Mouse (Mus musculus) liver, embryonic 11.5 days (tissue): ENCODE data around the gene Tdrd7. TPM values are rescaled to one million over a fixed set of nuclear protein-coding genes. Genes with fewer than 3 reads are reported as not detected.

ENCODE experiments used
- ATAC-seq: fragments of 200-750 bp; cut with Nextera tagmentation; replicated peaks from 2 replicates; pipeline ENCODE4 v1.8.0; 2017; ENCODE audit warnings: moderate number of reproducible peaks, mild to moderate bottlenecking, moderate TSS enrichment, moderate library complexity; ENCODE audit not compliant: low FRiP score
- DNase-seq: peaks from one replicate; pipeline ENCODE4 v3.0.0-alpha.2; 2017; ENCODE audit warnings: low spot score
- H3K27ac ChIP-seq: fragments of 300-500 bp; sonication (generic); 2 replicates; pipeline ENCODE4 v1.5.1; 2014; ENCODE audit warnings: mild to moderate bottlenecking, low read depth, low read length, control low read depth
- H3K27me3 ChIP-seq: fragments of 300-500 bp; sonication (generic); replicated peaks from 2 replicates; pipeline ENCODE4 v1.6.1; 2014; ENCODE audit warnings: low read length, mixed read lengths; ENCODE audit not compliant: control insufficient read depth, insufficient read depth
- H3K36me3 ChIP-seq: fragments of 300-500 bp; sonication (generic); 2 replicates; pipeline ENCODE4 v1.6.1; 2014; ENCODE audit warnings: mild to moderate bottlenecking, low read length, moderate library complexity, mixed read lengths; ENCODE audit not compliant: control insufficient read depth, insufficient read depth
- H3K4me1 ChIP-seq: fragments of 300-500 bp; sonication (generic); replicated peaks from 2 replicates; pipeline ENCODE4 v1.6.1; 2014; ENCODE audit warnings: low read length, mixed read lengths; ENCODE audit not compliant: control insufficient read depth, insufficient read depth
- H3K4me2 ChIP-seq: fragments of 300-500 bp; sonication (generic); 2 replicates; pipeline ENCODE4 v1.6.1; 2014; ENCODE audit warnings: mild to moderate bottlenecking, control low read depth, moderate library complexity
- H3K4me3 ChIP-seq: fragments of 300-500 bp; sonication (generic); 2 replicates; pipeline ENCODE4 v1.5.1; 2014; ENCODE audit warnings: low read depth, low read length, control low read depth
- H3K9ac ChIP-seq: fragments of 300-500 bp; sonication (generic); 2 replicates; pipeline ENCODE4 v1.6.1; 2014; ENCODE audit warnings: low read depth, low read length, control low read depth
- H3K9me3 ChIP-seq: fragments of 300-500 bp; sonication (generic); 2 replicates; pipeline ENCODE4 v1.6.1; 2016; ENCODE audit warnings: low read length, inconsistent platforms, mixed read lengths; ENCODE audit not compliant: control insufficient read depth
- WGBS: fragments of 180-500 bp; shearing (Covaris S2); extraction: QIAGEN DNeasy Blood & Tissue Kit; methylation state at CpG from one replicate; pipeline ENCODE4 v1.1.7; 2014; 5-methylcytosine and 5-hydroxymethylcytosine counted together
- polyA plus RNA-seq: library from polyadenylated mRNA; unstranded; fragments of >200 nt; fragmentation: Nextera tagmentation; extraction: Ambion mirVana; gene quantifications from 2 replicates; pipeline ENCODE4 v1.2.1, GENCODE M21; 2014

The Tdrd7 gene
- polyA plus RNA-seq, 1 experiment from 2014 or later: 6.1 TPM

DNA sequence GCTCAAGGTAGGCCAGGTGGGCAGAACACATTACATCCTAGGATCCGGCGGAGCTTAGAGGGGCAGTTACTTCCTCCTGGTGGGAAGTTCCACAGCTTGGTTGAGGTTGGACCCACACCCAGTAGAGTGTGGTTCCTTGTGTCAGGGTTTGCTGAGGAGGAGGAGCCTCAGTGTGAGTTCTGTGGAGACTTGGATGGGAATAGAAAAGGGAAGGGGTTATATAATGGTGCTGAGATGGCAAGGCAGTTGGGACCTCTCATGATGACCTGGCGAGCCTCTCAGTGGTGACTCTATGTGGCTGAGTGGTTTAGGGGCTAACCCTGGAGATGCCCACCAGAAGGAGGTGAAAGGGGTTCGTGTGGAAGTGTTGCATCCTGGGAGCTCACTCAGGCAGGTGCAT, 98.7 kb downstream of the Tdrd7 start:
- WGBS: 83% methylated on average over 4 of the region's 4 CpGs
- no peak overlapping the region for H3K4me2 ChIP-seq
- DNase-seq (no peak), ATAC-seq (no peak)
- H3K9me3 ChIP-seq: no peaks in the 10 kb centered on the region
- no peaks in the 10 kb centered on the region for H3K36me3 ChIP-seq
- no peak overlapping the region for H3K27ac ChIP-seq
- H3K27me3 ChIP-seq: no peaks in the 10 kb centered on the region
- no peaks in the 10 kb centered on the region for H3K4me1 ChIP-seq
- H3K9ac ChIP-seq: no peak overlapping the region
- no peak overlapping the region for H3K4me3 ChIP-seq

DNA sequence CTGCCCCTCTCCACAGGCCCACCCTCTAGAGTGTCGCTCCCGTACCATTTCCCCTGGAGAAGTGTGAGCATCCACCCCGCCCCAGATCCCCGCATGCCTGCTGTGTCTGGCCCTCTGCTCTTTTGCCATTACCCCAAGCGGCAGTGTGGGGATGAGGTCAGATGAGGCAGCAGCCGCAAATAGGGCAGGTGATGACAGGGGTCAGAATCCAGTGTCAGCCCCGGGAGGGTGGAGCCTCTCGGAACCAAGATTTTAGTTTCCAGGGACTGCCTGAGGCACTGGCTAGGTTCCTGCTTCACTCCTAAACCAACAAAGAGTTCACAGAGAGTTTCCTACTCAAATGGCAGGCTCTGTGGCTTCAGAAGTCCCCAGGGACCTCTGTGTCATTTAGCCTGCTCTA, 99.1 kb downstream of the Tdrd7 start:
- ATAC-seq: no peak
- Histone ChIP-seq H3K27ac (no peak overlapping the region), H3K4me3 (no peak overlapping the region)

DNA sequence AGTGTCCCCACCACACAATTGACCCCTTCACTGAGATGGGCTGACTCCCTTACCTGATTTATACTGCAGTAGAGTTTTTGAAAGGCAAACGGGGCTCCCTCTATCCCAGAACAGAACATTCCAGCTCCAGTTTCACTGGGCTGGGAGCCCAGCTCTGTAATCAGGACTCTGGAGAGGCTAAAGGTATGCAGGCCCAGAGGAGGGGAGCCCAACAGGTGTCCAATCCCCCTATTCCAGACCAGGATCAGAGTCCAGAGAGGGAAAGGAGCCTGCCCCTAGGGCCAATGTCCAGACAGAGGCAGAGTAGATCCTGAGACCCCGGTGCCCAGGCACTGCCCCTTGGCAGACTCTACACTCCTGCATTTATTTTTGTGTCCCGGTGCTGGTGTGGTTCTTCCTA, 99.8 kb downstream of the Tdrd7 start:
- Histone ChIP-seq H3K4me2 (no peak overlapping the region), H3K9me3 (no peaks in the 10 kb centered on the region), H3K36me3 (no peaks in the 10 kb centered on the region), H3K4me3 (no peak overlapping the region), H3K4me1 (no peaks in the 10 kb centered on the region), H3K9ac (no peak overlapping the region), H3K27ac (no peak overlapping the region), H3K27me3 (no peaks in the 10 kb centered on the region)
- DNase-seq: no peak
- no peak for ATAC-seq
- WGBS: 77% methylated on average over 3 of the region's 3 CpGs

More for the DNA sequence above, 99.1 kb downstream of the Tdrd7 start:
- Histone ChIP-seq H3K4me2 (no peak overlapping the region), H3K36me3 (no peaks in the 10 kb centered on the region), H3K9ac (no peak overlapping the region), H3K4me1 (no peaks in the 10 kb centered on the region), H3K9me3 (no peaks in the 10 kb centered on the region), H3K27me3 (no peaks in the 10 kb centered on the region)
- WGBS: 64% methylated on average over 8 of the region's 8 CpGs
- DNase-seq: no peak

DNA sequence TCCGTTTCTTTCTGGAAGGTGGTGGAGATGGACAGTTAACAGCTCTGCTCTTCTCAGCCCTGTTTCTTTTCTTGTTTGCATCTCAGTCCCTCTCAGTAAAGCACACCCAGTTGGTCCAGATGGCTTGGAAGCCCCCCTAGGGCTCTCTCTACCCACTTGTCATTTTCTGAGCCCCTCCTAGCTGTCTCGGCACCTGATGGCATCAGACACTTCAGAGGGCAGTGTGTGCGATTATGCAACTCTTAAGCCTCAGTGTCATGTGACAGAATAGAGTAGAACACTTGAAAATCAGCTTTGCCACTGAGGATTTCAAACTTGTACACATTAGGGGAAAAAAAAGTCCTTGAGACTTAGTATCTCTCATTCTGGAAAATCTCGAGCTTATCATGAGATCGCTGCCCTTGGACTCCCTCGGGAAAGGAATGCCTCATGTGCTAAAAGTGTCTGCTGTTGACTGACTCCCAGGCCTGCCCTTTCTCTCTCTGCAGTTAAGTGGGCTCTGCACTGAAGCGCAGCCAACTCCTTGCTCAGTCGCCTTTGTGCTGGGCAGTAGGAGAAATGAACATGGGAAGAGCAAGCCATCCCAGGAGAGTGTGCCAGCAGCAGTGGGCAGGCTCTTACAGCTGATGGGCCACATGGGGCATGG, 100.7 kb downstream of the Tdrd7 start:
- H3K27ac ChIP-seq: no peak overlapping the region
- no peaks in the 10 kb centered on the region for H3K9me3 ChIP-seq
- H3K36me3 ChIP-seq: no peaks in the 10 kb centered on the region
- H3K4me2 ChIP-seq: no peak overlapping the region
- 68% methylated on average over 8 of the region's 8 CpGs for WGBS
- no peak overlapping the region for H3K9ac ChIP-seq
- no peaks in the 10 kb centered on the region for H3K27me3 ChIP-seq
- DNase-seq: no peak
- ATAC-seq: no peak
- no peak overlapping the region for H3K4me3 ChIP-seq
- H3K4me1 ChIP-seq: no peaks in the 10 kb centered on the region

DNA sequence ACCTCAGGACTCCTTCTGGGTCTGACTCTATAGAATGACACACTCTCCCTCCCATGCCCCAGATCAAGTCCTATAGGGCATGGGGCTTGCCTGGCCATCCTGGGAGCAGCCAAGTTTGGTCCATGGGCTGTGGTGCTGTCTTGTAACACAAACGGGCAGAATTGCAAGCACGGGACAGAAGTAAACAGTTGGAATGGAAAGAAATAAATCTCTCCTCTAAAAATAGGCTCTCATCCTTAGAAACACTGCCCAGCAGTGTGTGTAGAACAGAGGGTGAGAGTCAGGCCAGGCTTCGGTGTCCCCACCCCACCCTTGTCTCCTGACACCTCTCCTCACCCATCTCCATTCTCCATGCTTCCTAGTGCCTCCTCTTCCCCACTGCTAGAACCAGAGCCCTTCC, 102.9 kb downstream of the Tdrd7 start:
- WGBS: 73% methylated on average over 3 of the region's 3 CpGs
- no peak overlapping the region for H3K4me3 ChIP-seq
- H3K4me2 ChIP-seq: no peak overlapping the region
- no peaks in the 10 kb centered on the region for H3K27me3 ChIP-seq
- H3K36me3 ChIP-seq: no peaks in the 10 kb centered on the region
- H3K9ac ChIP-seq: no peak overlapping the region
- H3K27ac ChIP-seq: no peak overlapping the region
- no peaks in the 10 kb centered on the region for H3K4me1 ChIP-seq
- ATAC-seq (no peak), DNase-seq (no peak)
- H3K9me3 ChIP-seq: no peaks in the 10 kb centered on the region

DNA sequence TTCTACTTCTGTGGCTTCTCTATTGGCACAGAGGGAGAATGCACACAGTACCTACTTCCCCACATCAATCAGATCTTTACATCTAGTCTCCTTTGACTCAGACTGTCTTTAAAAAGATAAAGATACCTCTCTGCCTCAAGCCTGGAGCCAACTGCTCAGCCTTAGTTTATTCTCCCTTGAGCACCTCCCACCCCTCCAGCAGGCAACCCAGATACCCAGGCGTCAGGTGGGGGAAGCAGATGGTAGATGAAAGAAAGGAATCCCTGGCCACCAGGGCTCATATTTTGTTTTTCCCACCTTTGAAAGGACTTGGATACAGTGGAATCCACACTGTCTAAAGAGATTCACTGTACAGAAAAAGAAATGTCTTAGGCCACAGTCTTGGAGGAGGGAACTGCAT, 103.4 kb downstream of the Tdrd7 start:
- no peak overlapping the region for H3K27ac ChIP-seq

DNA sequence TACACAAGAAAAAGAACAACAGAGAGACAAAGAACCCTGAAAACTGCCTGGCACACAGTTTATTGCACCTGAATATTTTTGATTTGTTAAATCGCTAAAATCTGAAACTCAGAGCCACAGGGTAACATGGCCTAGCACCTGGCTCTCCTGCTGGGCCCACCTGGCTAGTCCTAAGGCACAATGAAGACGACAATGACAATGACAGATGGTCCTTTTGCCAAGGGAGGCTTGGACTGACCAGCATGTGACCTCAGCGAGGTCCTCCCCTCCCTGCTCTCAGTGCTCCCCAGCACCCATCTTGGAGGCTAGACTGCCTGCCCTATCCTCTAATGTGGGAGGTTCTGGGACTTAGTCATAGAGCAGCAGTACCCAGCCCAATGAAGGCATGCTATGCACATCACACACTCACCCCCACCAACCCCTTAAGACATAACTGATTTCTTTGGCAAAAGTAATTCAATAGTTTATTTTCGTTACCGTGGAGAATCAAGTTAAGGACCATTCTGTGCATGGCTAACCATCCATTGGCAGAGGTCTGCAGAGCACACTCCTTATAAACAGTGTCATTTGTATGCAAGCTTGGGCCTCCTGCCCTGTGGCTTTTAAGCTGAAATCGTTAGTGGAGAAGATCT, 104.8 kb downstream of the Tdrd7 start:
- H3K4me1 ChIP-seq: no peaks in the 10 kb centered on the region
- no peak overlapping the region for H3K9ac ChIP-seq
- 88% methylated on average over 6 of the region's 6 CpGs for WGBS
- no peaks in the 10 kb centered on the region for H3K36me3 ChIP-seq
- no peak for ATAC-seq
- no peak overlapping the region for H3K4me3 ChIP-seq
- no peak overlapping the region for H3K27ac ChIP-seq
- H3K4me2 ChIP-seq: no peak overlapping the region
- DNase-seq: no peak
- H3K27me3 ChIP-seq: no peaks in the 10 kb centered on the region
- H3K9me3 ChIP-seq: no peaks in the 10 kb centered on the region

More for the DNA sequence above, 103.4 kb downstream of the Tdrd7 start:
- Histone ChIP-seq H3K9me3 (no peaks in the 10 kb centered on the region), H3K9ac (no peak overlapping the region), H3K4me1 (no peaks in the 10 kb centered on the region), H3K4me3 (no peak overlapping the region), H3K4me2 (no peak overlapping the region), H3K27me3 (no peaks in the 10 kb centered on the region), H3K36me3 (no peaks in the 10 kb centered on the region)
- DNase-seq (no peak), ATAC-seq (no peak)
- WGBS: 70% methylated on average over 1 of the region's 1 CpGs

DNA sequence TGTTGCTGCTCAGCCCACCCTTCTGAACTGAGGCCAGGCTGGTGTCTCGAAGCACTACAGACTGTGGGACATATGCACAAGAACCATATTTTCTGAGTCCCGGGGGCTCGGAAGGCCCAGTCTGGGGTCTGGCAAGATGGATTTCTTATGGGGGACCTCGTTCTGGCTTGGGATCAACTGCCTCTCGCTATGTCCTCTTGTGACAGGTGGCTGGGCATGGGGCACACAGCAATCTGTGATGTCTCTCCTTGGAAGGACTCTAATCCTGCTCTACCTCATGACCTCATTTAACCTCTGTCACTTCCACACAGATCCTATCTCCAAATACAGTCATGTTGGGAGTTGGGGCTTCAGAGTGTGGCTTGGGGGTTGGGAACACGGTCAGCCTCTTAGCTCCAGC, 107.5 kb downstream of the Tdrd7 start:
- H3K4me1 ChIP-seq: no peaks in the 10 kb centered on the region
- H3K9ac ChIP-seq: no peak overlapping the region

DNA sequence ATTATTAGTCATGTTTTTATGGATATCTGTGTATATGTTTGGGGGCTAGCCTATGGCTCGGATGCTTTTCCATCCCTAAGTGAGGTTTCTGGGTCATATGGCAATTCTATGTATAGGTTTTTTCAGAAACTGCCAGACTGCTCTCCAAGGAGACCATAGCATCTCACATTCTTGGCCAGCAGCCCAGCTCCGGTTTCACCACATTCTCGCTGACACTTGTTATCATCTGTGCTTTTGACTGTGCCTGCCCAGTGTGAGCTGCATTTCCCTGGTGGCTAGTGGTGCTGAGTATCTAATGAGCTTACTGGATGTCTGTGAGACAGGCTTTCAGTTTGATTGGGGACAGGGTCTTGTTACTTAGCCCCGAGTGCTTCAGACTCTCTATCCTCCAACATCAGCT, 108.6 kb downstream of the Tdrd7 start:
- no peak overlapping the region for H3K27ac ChIP-seq
- H3K9me3 ChIP-seq: no peaks in the 10 kb centered on the region
- H3K36me3 ChIP-seq: no peaks in the 10 kb centered on the region
- DNase-seq (no peak), ATAC-seq (no peak)
- H3K4me2 ChIP-seq: no peak overlapping the region
- no peak overlapping the region for H3K4me3 ChIP-seq
- 59% methylated on average over 4 of the region's 4 CpGs for WGBS
- no peaks in the 10 kb centered on the region for H3K4me1 ChIP-seq
- no peak overlapping the region for H3K9ac ChIP-seq
- no peaks in the 10 kb centered on the region for H3K27me3 ChIP-seq

More for the DNA sequence above, 107.5 kb downstream of the Tdrd7 start:
- no peak overlapping the region for H3K4me3 ChIP-seq
- ATAC-seq (no peak), DNase-seq (no peak)
- 91% methylated on average over 6 of the region's 6 CpGs for WGBS
- no peaks in the 10 kb centered on the region for H3K9me3 ChIP-seq
- no peak overlapping the region for H3K4me2 ChIP-seq
- no peaks in the 10 kb centered on the region for H3K27me3 ChIP-seq
- H3K27ac ChIP-seq: no peak overlapping the region
- H3K36me3 ChIP-seq: no peaks in the 10 kb centered on the region
